Mouse (Mus musculus): ENCODE measurements at regions not wholly inside any gene's neighbourhood (a gene's known extent, or its start where the extent isn't known, plus 50 kb on each side); places are given as distances from the start of the nearest gene placed in this dataset.

GRCm38 (mm10) chr13:85430821-85431220, 141.9 kb upstream of the Rasa1 start:
- DNase-seq (ENCODE audit: low spot score): no peak

- DNase-seq (ENCODE audit: low spot score): no peak
These were observed 141.1 kb upstream of the Rasa1 start for GRCm38 (mm10) chr13:85430040-85430439.

GRCm38 (mm10) chr13:85418671-85419070, 129.7 kb upstream of the Rasa1 start:
- DNase-seq (ENCODE audit: low spot score): no peak

- no peak for DNase-seq (ENCODE audit: low spot score)
These were observed 126.0 kb upstream of the Rasa1 start for GRCm38 (mm10) chr13:85414951-85415350.

- DNase-seq (ENCODE audit: low spot score): no peak
These were observed 122.4 kb upstream of the Rasa1 start for GRCm38 (mm10) chr13:85411327-85411726.

GRCm38 (mm10) chr13:85398834-85399233, 109.9 kb upstream of the Rasa1 start:
- DNase-seq (ENCODE audit: low spot score): no peak

- DNase-seq (ENCODE audit: low spot score): no peak
These were observed 87.5 kb upstream of the Rasa1 start for GRCm38 (mm10) chr13:85376338-85376998.

- DNase-seq (ENCODE audit: low spot score): no peak
These were observed 70.7 kb upstream of the Rasa1 start for GRCm38 (mm10) chr13:85359621-85360020.

- no peak for DNase-seq (ENCODE audit: low spot score)
These were observed 70.2 kb upstream of the Rasa1 start for GRCm38 (mm10) chr13:85359143-85359542.

- DNase-seq (ENCODE audit: low spot score): no peak
These were observed 63.1 kb upstream of the Rasa1 start for GRCm38 (mm10) chr13:85352061-85352460.

Measured in embryo, embryonic 10.5 days (tissue).